Comparison of ENCODE assay signal across 9 mouse cellular contexts in the genomic region with DNA sequence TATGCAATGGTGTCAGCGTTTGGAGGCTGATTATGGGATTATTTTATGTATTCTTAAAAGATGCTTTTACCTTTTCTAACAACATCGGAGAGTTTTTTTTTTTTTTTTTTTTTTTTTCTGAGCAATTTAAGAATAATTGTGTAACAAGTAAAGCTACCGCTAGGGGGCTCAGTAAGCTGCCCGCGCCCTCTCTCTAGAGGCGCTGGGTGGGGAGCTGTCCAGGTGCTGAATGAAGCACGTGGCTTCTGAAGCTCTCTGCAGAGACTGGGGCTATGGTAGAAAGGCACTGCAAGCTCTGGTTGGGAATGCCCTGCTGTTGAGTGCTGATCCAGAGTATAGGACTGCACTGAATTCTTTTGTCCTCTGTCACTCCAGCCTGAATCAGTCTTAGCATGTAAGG. TPM values are rescaled to one million over a fixed set of nuclear protein-coding genes. Genes with fewer than 3 reads are reported as not detected.
DNase-seq lines count a peak whose midpoint lies in the region; ATAC-seq and TF ChIP-seq lines count a peak whose summit lies in the region.
"Had no signal": no experiment of that assay in that cellular context is flagged by ENCODE, and none has a peak within 500 bp of the region (broad histone marks: within the 10 kb centered on the region; RNA-seq: fewer than 3 reads in every experiment).

No protein-coding gene starts in this region.

- 7% methylated on average over 7 of the region's 7 CpGs for WGBS in midbrain, embryonic 10.5 days
- whole genome bisulfite sequencing in midbrain, embryonic 16.5 days: 5% methylated on average over 7 of the region's 7 CpGs
- WGBS in cerebellum, adult 2 months: 1% methylated on average over 7 of the region's 7 CpGs
- WGBS in intestine, postnatal 0 days: 2% methylated on average over 7 of the region's 7 CpGs
- WGBS in limb, embryonic 13.5 days: 5% methylated on average over 7 of the region's 7 CpGs
- WGBS in neural tube, embryonic 14.5 days: 7% methylated on average over 7 of the region's 7 CpGs

- peaks cover 5% of the 10 kb centered on the region; the same call in 1 of the 2 replicates for H3K9me3 ChIP-seq in midbrain, embryonic 10.5 days (replicated peaks)
- H3K9me3 ChIP-seq in midbrain, embryonic 16.5 days (replicated peaks; ENCODE audit: control insufficient read depth, low read length, poor library complexity, severe bottlenecking): peaks cover 2% of the 10 kb centered on the region; the same call in 1 of the 2 replicates
- H3K9me3 ChIP-seq in intestine, postnatal 0 days (ENCODE audit: control insufficient read depth): no peaks in the 10 kb centered on the region
- H3K9me3 ChIP-seq in limb, embryonic 13.5 days: peaks cover 7% of the 10 kb centered on the region; the same call in 1 of the 2 replicates
- 0 out of 2 replicates have a peak, but pooled peaks cover 4% of the 10 kb centered on the region for H3K9me3 ChIP-seq in neural tube, embryonic 14.5 days (ENCODE audit: control insufficient read depth, low read length)

- TF ChIP-seq POLR2A in cerebellum, adult 2 months (IDR thresholded peaks at IDR 0.05; ENCODE audit: borderline replicate concordance, insufficient read depth, low read length): no peak

- no peak for ATAC-seq in midbrain, embryonic 16.5 days
- peak; percentile 73 for ATAC-seq in intestine, postnatal 0 days
- ATAC-seq in limb, embryonic 13.5 days (ENCODE audit: low FRiP score, low read depth): peak; percentile 85; the same call in 1 of the 2 replicates
- ATAC-seq in neural tube, embryonic 14.5 days (ENCODE audit: low read depth): peak; percentile 70; the same call in 1 of the 2 replicates

- H3K9ac ChIP-seq in midbrain, embryonic 16.5 days (ENCODE audit: low read depth, low read length): no peak overlapping the region
- no peak overlapping the region for H3K9ac ChIP-seq in intestine, postnatal 0 days (ENCODE audit: low read depth, low read length)
- H3K9ac ChIP-seq in limb, embryonic 13.5 days: no peak overlapping the region
- H3K9ac ChIP-seq in neural tube, embryonic 14.5 days (replicated peaks; ENCODE audit: low read depth, low read length): no peak overlapping the region
- H3K9ac ChIP-seq: embryonic facial prominence, embryonic 12.5 days had no signal

- DNase-seq in midbrain, embryonic 10.5 days (ENCODE audit: low spot score): peak; percentile 76
- DNase-seq in cerebellum, adult 2 months: peak; percentile 40 to 62
- DNase-seq in gastrocnemius, adult 18-20 months (ENCODE audit: low spot score): peak; percentile 67
- peak; percentile 22 to 39 for DNase-seq in thymus, adult 18-20 months

- H3K27me3 ChIP-seq in midbrain, embryonic 10.5 days (ENCODE audit: low read depth, poor library complexity, severe bottlenecking): no peaks in the 10 kb centered on the region
- no peaks in the 10 kb centered on the region for H3K27me3 ChIP-seq in midbrain, embryonic 16.5 days (ENCODE audit: control insufficient read depth, insufficient read depth, low read depth, low read length)
- H3K27me3 ChIP-seq in cerebellum, adult 2 months (ENCODE audit: control insufficient read depth, insufficient read depth, low read length): no peaks in the 10 kb centered on the region; the same call in 1 of the 2 replicates
- no peaks in the 10 kb centered on the region for H3K27me3 ChIP-seq in intestine, postnatal 0 days (replicated peaks; ENCODE audit: control insufficient read depth, insufficient read depth, low read length)
- H3K27me3 ChIP-seq in limb, embryonic 13.5 days: no peaks in the 10 kb centered on the region
- H3K27me3 ChIP-seq in neural tube, embryonic 14.5 days (ENCODE audit: control insufficient read depth, insufficient read depth, low read length): no peaks in the 10 kb centered on the region
- H3K27me3 ChIP-seq: embryonic facial prominence, embryonic 12.5 days had no signal

- H3K4me1 ChIP-seq in midbrain, embryonic 10.5 days: no peaks in the 10 kb centered on the region
- H3K4me1 ChIP-seq in midbrain, embryonic 16.5 days (ENCODE audit: control insufficient read depth, insufficient read depth, low read length): no peaks in the 10 kb centered on the region
- H3K4me1 ChIP-seq in cerebellum, adult 2 months (ENCODE audit: control insufficient read depth, insufficient read depth, low read length): no peaks in the 10 kb centered on the region
- H3K4me1 ChIP-seq in intestine, postnatal 0 days (replicated peaks; ENCODE audit: control insufficient read depth, insufficient read depth, low read length): no peaks in the 10 kb centered on the region
- no peaks in the 10 kb centered on the region for H3K4me1 ChIP-seq in limb, embryonic 13.5 days
- no peaks in the 10 kb centered on the region for H3K4me1 ChIP-seq in neural tube, embryonic 14.5 days (ENCODE audit: control insufficient read depth, insufficient read depth, low read length)
- H3K4me1 ChIP-seq: embryonic facial prominence, embryonic 12.5 days had no signal

- H3K4me2 ChIP-seq in midbrain, embryonic 16.5 days (ENCODE audit: low read length): no peak overlapping the region
- no peak overlapping the region for H3K4me2 ChIP-seq in intestine, postnatal 0 days (replicated peaks; ENCODE audit: low read depth)
- H3K4me2 ChIP-seq in limb, embryonic 13.5 days (replicated peaks): no peak overlapping the region
- H3K4me2 ChIP-seq in neural tube, embryonic 14.5 days (ENCODE audit: low read depth, low read length): no peak overlapping the region
- H3K4me2 ChIP-seq: embryonic facial prominence, embryonic 12.5 days had no signal

- no peak overlapping the region for H3K27ac ChIP-seq in midbrain, embryonic 10.5 days (replicated peaks)
- H3K27ac ChIP-seq in midbrain, embryonic 16.5 days (ENCODE audit: low read length): no peak overlapping the region
- H3K27ac ChIP-seq in cerebellum, adult 2 months (ENCODE audit: insufficient read depth, low read length): no peak overlapping the region
- no peak overlapping the region for H3K27ac ChIP-seq in intestine, postnatal 0 days (ENCODE audit: low read depth, low read length)
- H3K27ac ChIP-seq in limb, embryonic 13.5 days: no peak overlapping the region
- no peak overlapping the region for H3K27ac ChIP-seq in neural tube, embryonic 14.5 days (ENCODE audit: low read depth, low read length)
- H3K27ac ChIP-seq: embryonic facial prominence, embryonic 12.5 days had no signal

- no peak overlapping the region for H3K4me3 ChIP-seq in midbrain, embryonic 10.5 days
- H3K4me3 ChIP-seq in midbrain, embryonic 16.5 days (ENCODE audit: low read depth, low read length): no peak overlapping the region
- H3K4me3 ChIP-seq in cerebellum, adult 2 months (replicated peaks; ENCODE audit: insufficient read depth, low read depth, low read length): no peak overlapping the region
- H3K4me3 ChIP-seq in intestine, postnatal 0 days (ENCODE audit: low read depth, low read length): no peak overlapping the region
- no peak overlapping the region for H3K4me3 ChIP-seq in limb, embryonic 13.5 days
- H3K4me3 ChIP-seq in neural tube, embryonic 14.5 days (ENCODE audit: low read depth, low read length): no peak overlapping the region
- H3K4me3 ChIP-seq: embryonic facial prominence, embryonic 12.5 days had no signal

- H3K36me3 ChIP-seq in midbrain, embryonic 10.5 days: no peaks in the 10 kb centered on the region
- no peaks in the 10 kb centered on the region for H3K36me3 ChIP-seq in midbrain, embryonic 16.5 days (ENCODE audit: control insufficient read depth, insufficient read depth, low read length)
- H3K36me3 ChIP-seq in intestine, postnatal 0 days (ENCODE audit: control insufficient read depth, insufficient read depth): no peaks in the 10 kb centered on the region
- H3K36me3 ChIP-seq in limb, embryonic 13.5 days: no peaks in the 10 kb centered on the region
- H3K36me3 ChIP-seq in neural tube, embryonic 14.5 days (ENCODE audit: control insufficient read depth, insufficient read depth, low read length): no peaks in the 10 kb centered on the region
- H3K36me3 ChIP-seq: embryonic facial prominence, embryonic 12.5 days had no signal

- peak; percentile 47; the same call in 1 of the 2 replicates for TF ChIP-seq CTCF in cerebellum, adult 2 months (IDR thresholded peaks at IDR 0.05; ENCODE audit: borderline replicate concordance, insufficient read depth, low read depth, low read length)
- TF ChIP-seq CTCF in intestine, postnatal 0 days (IDR thresholded peaks at IDR 0.05; ENCODE audit: low read depth): peak; percentile 85

RNA-seq across cellular contexts. Expression of gene Erc2, which starts 26.0 kb away (rescaled TPM):
- 9.2 and 13.8 TPM in 2 replicates for polyA plus RNA-seq in midbrain, embryonic 10.5 days (2016; fragmentation: Nextera tagmentation; extraction: Ambion mirVana)
- 94.2 and 110 TPM in 2 replicates for polyA plus RNA-seq in midbrain, embryonic 16.5 days (2015; fragmentation: Nextera tagmentation; extraction: Ambion mirVana)
- 15.1 and 17.3 TPM in 2 replicates for polyA plus RNA-seq in cerebellum, adult 2 months (2012; rRNA removed)
- under 1 TPM; 0.11 to 0.83 TPM for total RNA-seq in gastrocnemius, adult 18-20 months (2021)
- polyA plus RNA-seq in intestine, postnatal 0 days (2015; fragmentation: Nextera tagmentation; extraction: Ambion mirVana): 3.0 and 3.1 TPM in 2 replicates
- polyA plus RNA-seq in limb, embryonic 13.5 days (2015; fragmentation: Nextera tagmentation; extraction: Ambion mirVana): 9.2 and 11.0 TPM in 2 replicates
- 61.7 and 117 TPM in 2 replicates for polyA plus RNA-seq in neural tube, embryonic 14.5 days (2014; fragmentation: Nextera tagmentation; extraction: Ambion mirVana)
